Mouse (Mus musculus): ENCODE measurements at regions not wholly inside any gene's neighbourhood (a gene's known extent, or its start where the extent isn't known, plus 50 kb on each side); places are given as distances from the start of the nearest gene placed in this dataset.

GRCm38 (mm10) chr7:83481655-83482054 lies 103.1 kb upstream of the Tmc3 start:
- ChIA-PET POLR2A (no interaction called here), CTCF (no interaction called here)

GRCm38 (mm10) chr7:83482254-83482653 lies 102.5 kb upstream of the Tmc3 start:
- CTCF ChIA-PET, result no interaction called here
- POLR2A ChIA-PET, result no interaction called here

GRCm38 (mm10) chr7:83482671-83483304 lies 101.9 kb upstream of the Tmc3 start:
- POLR2A ChIA-PET, result no interaction called here
- CTCF ChIA-PET, result no interaction called here

GRCm38 (mm10) chr7:83486156-83486750 lies 98.5 kb upstream of the Tmc3 start:
- POLR2A ChIA-PET, result no interaction called here
- CTCF ChIA-PET, result no interaction called here

- ChIA-PET CTCF (interaction anchor here in 1 of 4 experiments (0.6 kb wide), 1 partner anchor 792 kb away, joined by 3 read pairs; no protein-coding TSS in a partner anchor), POLR2A (no interaction called here)
Observed at GRCm38 (mm10) chr7:83489790-83490189, 94.9 kb upstream of the Tmc3 start.

GRCm38 (mm10) chr7:83504996-83505645 lies 79.6 kb upstream of the Tmc3 start:
- ChIA-PET CTCF (no interaction called here), POLR2A (no interaction called here)

- ChIA-PET CTCF (no interaction called here), POLR2A (no interaction called here)
Observed at GRCm38 (mm10) chr7:83516295-83516694, 68.4 kb upstream of the Tmc3 start.

GRCm38 (mm10) chr7:83521511-83521910 lies 63.2 kb upstream of the Tmc3 start:
- ChIA-PET POLR2A (no interaction called here), CTCF (no interaction called here)
